Mouse (Mus musculus): ENCODE results near the gene Ciapin1. TPM values are rescaled to one million over a fixed set of nuclear protein-coding genes. Genes with fewer than 3 reads are reported as not detected.
"Not testable (repeated sequence)": the region's sequence is repeated elsewhere in the genome, so short reads cannot be mapped to it uniquely, and the experiment has no call there.

The Ciapin1 gene
- polyA plus RNA-seq, 1 experiment from 2014 or later = 188 TPM

DNA sequence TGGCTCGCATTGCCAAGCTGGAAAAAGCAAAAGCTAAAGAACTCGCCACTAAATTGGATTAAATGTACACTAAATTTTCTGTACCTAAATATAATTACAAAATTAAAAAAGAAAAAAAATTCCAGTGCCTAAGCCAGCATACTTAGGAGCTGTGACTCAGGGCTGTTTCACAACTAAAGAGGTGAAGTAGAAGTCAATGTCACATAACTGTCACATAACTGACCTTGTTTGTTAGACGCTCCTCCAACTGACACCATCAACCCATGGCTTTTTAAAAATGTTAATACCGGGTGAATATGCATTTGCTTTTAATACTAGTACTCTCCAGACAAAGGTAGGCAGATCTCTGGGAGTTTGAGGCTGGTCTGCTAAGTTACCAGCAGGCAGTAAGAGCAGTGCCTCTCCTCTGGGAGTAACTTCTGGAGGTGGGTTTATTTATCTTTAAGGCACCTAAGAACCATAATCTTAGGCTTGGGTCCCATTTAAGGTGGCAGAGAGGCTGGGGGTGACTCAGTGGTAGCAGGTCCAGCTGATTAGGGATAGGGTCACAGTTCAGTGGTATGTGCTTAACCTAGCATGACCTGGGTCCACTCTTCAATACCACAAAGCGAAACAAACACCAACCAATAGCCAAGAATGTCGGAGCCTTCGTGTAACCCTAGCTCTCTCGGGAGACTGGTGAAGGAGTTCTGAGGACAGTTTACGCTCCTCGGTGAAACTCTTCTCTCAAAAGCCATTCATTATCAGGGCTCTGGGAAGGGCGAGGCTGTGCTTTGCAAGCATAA is 1.5 kb downstream of the Ciapin1 start:
- peaks cover 2% of the 10 kb centered on the region for H3K36me3 ChIP-seq (ENCODE audit: control insufficient read depth, insufficient read depth, low read length)
- no peaks in the 10 kb centered on the region for H3K9me3 ChIP-seq (replicated peaks; ENCODE audit: control insufficient read depth, low read length, poor library complexity, severe bottlenecking)
- ATAC-seq = no peak
- no peak overlapping the region for H3K9ac ChIP-seq (ENCODE audit: low read depth, low read length)
- no peaks in the 10 kb centered on the region for H3K27me3 ChIP-seq (ENCODE audit: control insufficient read depth, insufficient read depth, low read depth, low read length)
- H3K4me2 ChIP-seq (ENCODE audit: low read length) = peak overlapping the region; percentile 94
- WGBS = 78% methylated on average over 11 of the region's 11 CpGs
- H3K4me3 ChIP-seq (ENCODE audit: low read depth, low read length) = peak overlapping the region; percentile 94; the same call in 1 of the 2 replicates
- peaks cover 12% of the 10 kb centered on the region for H3K4me1 ChIP-seq (ENCODE audit: control insufficient read depth, insufficient read depth, low read length)
- no peak overlapping the region for H3K27ac ChIP-seq (ENCODE audit: low read length)

DNA sequence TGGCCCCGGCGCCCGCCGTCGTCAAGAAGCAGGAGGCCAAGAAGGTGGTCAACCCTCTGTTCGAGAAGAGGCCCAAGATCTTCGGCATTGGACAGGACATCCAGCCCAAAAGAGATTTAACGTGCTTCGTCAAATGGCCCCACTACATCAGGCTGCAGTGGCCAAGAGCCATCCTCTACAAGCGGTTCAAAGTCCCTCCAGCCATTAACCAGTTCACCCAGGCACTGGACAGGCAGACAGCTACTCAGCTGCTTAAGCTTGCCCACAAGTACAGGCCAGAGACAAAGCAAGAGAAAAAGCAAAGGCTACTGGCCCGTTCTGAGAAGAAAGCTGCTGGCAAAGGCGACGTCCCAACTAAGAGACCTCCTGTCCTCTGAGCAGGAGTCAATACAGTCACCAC is 2.4 kb downstream of the Ciapin1 start:
- H3K27ac ChIP-seq (ENCODE audit: low read length); H3K4me2 ChIP-seq (ENCODE audit: low read length); H3K27me3 ChIP-seq (ENCODE audit: control insufficient read depth, insufficient read depth, low read depth, low read length); H3K4me3 ChIP-seq (ENCODE audit: low read depth, low read length); ATAC-seq; H3K9me3 ChIP-seq (replicated peaks; ENCODE audit: control insufficient read depth, low read length, poor library complexity, severe bottlenecking); H3K36me3 ChIP-seq (ENCODE audit: control insufficient read depth, insufficient read depth, low read length); H3K9ac ChIP-seq (ENCODE audit: low read depth, low read length): not testable (repeated sequence)
- WGBS = 95% methylated on average over 13 of the region's 13 CpGs
- peaks cover 12% of the 10 kb centered on the region for H3K4me1 ChIP-seq (ENCODE audit: control insufficient read depth, insufficient read depth, low read length)

DNA sequence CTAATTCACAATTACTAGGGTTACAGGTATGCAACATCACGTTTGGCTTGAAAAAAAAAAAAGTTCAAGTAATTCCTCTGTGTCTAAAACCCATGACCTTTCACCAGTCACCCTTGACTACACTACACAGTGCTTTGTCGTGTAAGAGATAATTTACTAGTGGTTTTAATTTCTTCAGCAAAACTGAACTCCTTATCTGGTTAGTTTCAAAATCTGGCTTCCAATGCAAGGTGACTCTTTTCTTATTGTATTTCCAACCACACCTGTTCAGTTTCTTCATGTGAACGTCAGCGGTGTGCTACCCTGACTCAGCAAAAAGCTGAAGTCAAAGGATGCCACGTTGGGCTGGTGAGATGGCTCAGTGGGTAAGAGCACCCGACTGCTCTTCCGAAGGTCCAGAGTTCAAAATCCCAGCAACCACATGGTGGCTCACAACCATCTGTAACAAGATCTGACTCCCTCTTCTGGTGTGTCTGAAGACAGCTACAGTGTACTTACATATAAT is 4.2 kb downstream of the Ciapin1 start:
- 83% methylated on average over 7 of the region's 7 CpGs for WGBS
- H3K9ac ChIP-seq (ENCODE audit: low read depth, low read length); H3K4me2 ChIP-seq (ENCODE audit: low read length); H3K4me1 ChIP-seq (ENCODE audit: control insufficient read depth, insufficient read depth, low read length); ATAC-seq; H3K4me3 ChIP-seq (ENCODE audit: low read depth, low read length); H3K27me3 ChIP-seq (ENCODE audit: control insufficient read depth, insufficient read depth, low read depth, low read length); H3K9me3 ChIP-seq (replicated peaks; ENCODE audit: control insufficient read depth, low read length, poor library complexity, severe bottlenecking); H3K27ac ChIP-seq (ENCODE audit: low read length): not testable (repeated sequence)
- H3K36me3 ChIP-seq (ENCODE audit: control insufficient read depth, insufficient read depth, low read length) = peaks cover 13% of the 10 kb centered on the region

DNA sequence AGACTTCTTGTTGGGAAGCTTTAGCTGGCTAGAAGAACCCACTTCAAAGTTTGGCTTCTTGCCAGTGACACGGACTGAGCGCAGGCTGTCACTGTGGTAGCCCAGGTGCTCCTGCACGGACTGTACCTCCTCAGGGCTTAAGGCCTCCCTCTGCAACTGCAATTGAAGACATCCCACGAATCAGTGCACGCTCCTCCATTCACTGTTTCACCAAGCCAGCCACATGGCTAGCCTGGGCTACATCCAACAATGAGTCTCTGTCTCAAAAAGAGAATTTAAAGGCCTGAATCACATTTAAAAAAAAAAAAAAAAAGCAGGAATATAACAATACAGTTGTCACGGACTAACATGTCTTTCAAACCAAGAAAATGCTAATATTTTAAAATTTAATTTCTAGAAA is 9.9 kb downstream of the Ciapin1 start:
- no peak for ATAC-seq
- H3K36me3 ChIP-seq (ENCODE audit: control insufficient read depth, insufficient read depth, low read length) = peaks cover 26% of the 10 kb centered on the region

DNA sequence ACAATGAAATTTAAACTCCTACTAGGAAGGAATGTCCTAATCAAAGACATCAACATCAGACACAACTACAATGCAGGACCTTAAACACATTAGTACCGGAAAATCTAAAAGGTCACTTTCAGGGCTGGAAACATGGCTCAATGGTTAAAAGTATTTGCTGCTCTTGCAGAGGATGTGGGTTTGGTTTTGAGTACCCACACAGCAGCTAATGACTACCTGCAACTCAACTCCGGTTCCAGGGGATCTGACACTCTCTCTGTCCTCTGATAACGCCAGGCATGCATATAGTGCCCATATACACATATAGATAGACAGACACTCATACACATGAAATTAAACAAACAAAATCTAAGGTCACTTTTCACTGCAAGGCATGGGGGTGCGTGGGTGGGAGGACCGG is 11.9 kb downstream of the Ciapin1 start:
- no peak overlapping the region for H3K27ac ChIP-seq (ENCODE audit: low read length)
- WGBS = 99% methylated on average over 5 of the region's 5 CpGs
- ATAC-seq = no peak

More for the DNA sequence above, 9.9 kb downstream of the Ciapin1 start:
- Histone ChIP-seq H3K27me3 (ENCODE audit: control insufficient read depth, insufficient read depth, low read depth, low read length) (no peaks in the 10 kb centered on the region), H3K4me3 (ENCODE audit: low read depth, low read length) (no peak overlapping the region), H3K9me3 (replicated peaks; ENCODE audit: control insufficient read depth, low read length, poor library complexity, severe bottlenecking) (no peaks in the 10 kb centered on the region), H3K4me1 (ENCODE audit: control insufficient read depth, insufficient read depth, low read length) (no peaks in the 10 kb centered on the region), H3K27ac (ENCODE audit: low read length) (no peak overlapping the region), H3K9ac (ENCODE audit: low read depth, low read length) (no peak overlapping the region), H3K4me2 (ENCODE audit: low read length) (no peak overlapping the region)
- WGBS = 91% methylated on average over 6 of the region's 6 CpGs

DNA sequence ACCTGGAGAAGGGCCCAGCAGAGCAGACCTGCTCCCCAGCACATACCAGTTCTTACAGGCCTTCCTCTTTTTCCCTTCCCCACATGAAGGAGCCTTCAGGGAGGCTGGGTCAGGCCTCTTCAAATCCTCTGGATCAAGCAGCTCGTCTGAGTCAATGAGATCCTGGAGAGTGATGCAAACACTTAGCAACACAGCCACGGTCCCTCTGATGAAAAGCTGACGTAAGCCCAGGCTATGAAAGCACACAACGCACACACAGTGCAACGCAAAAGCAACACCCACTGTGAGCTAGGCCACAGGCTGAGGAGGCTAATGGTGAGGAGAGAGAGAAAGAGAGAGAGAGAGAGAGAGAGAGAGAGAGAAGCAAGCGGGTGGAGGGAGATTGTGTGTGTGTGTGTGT is 13.0 kb downstream of the Ciapin1 start:
- H3K4me3 ChIP-seq (ENCODE audit: low read depth, low read length) = no peak overlapping the region
- H3K36me3 ChIP-seq (ENCODE audit: control insufficient read depth, insufficient read depth, low read length) = peaks cover 21% of the 10 kb centered on the region
- H3K27ac ChIP-seq (ENCODE audit: low read length) = no peak overlapping the region
- ATAC-seq = no peak
- no peaks in the 10 kb centered on the region for H3K9me3 ChIP-seq (replicated peaks; ENCODE audit: control insufficient read depth, low read length, poor library complexity, severe bottlenecking)
- 86% methylated on average over 6 of the region's 6 CpGs for WGBS
- no peak overlapping the region for H3K4me2 ChIP-seq (ENCODE audit: low read length)
- H3K27me3 ChIP-seq (ENCODE audit: control insufficient read depth, insufficient read depth, low read depth, low read length) = no peaks in the 10 kb centered on the region
- no peak overlapping the region for H3K9ac ChIP-seq (ENCODE audit: low read depth, low read length)
- no peaks in the 10 kb centered on the region for H3K4me1 ChIP-seq (ENCODE audit: control insufficient read depth, insufficient read depth, low read length)

More for the DNA sequence above, 11.9 kb downstream of the Ciapin1 start:
- no peaks in the 10 kb centered on the region for H3K4me1 ChIP-seq (ENCODE audit: control insufficient read depth, insufficient read depth, low read length)
- peaks cover 25% of the 10 kb centered on the region for H3K36me3 ChIP-seq (ENCODE audit: control insufficient read depth, insufficient read depth, low read length)
- no peak overlapping the region for H3K4me3 ChIP-seq (ENCODE audit: low read depth, low read length)
- H3K9ac ChIP-seq (ENCODE audit: low read depth, low read length) = no peak overlapping the region
- H3K9me3 ChIP-seq (replicated peaks; ENCODE audit: control insufficient read depth, low read length, poor library complexity, severe bottlenecking) = no peaks in the 10 kb centered on the region
- H3K4me2 ChIP-seq (ENCODE audit: low read length) = no peak overlapping the region
- H3K27me3 ChIP-seq (ENCODE audit: control insufficient read depth, insufficient read depth, low read depth, low read length) = no peaks in the 10 kb centered on the region

DNA sequence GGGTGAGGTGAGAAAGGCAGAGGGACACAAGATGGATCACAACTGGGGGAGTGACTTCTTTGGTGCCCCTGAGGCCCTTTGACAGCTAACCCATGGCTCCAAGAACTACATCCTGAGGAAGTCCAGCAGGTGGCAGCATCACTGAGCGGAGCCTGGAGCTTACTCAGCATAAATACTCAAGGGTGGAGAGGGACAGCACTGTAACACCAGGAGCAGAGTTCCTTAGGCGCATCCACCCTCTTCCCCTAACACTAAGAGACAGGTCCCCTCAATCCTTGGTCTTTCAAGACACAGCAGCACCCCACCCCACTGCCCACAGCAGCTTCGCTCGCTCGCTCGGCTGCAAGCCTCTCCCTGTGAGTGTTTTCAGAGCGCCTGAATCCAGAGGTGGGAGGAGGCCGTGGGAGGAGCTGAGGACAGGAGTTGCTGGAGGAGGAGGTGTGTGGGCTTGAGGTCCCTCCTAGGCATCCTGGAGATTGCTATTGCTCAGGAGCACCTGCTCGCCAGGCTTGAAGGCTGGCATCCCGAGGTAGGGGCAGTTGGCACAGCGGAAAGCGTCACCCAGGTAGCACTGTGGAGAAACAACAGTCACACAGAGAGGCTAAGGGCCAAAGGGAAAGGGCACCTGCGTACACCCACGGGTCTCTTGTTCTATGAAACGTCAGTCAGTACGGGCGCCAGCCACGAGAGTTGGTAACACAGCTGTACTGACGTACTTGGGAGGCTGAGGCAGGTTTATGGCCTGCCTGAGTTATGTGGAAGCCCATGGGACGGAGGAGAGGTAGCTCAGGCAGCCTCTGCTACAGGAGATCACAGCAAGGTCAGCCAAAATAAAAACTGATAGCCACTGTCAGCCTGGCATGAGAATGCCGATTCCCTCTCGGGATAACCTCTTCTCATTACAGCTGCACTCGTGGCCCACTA is 15.3 kb downstream of the Ciapin1 start:
- no peaks in the 10 kb centered on the region for H3K4me1 ChIP-seq (ENCODE audit: control insufficient read depth, insufficient read depth, low read length)
- H3K27me3 ChIP-seq (ENCODE audit: control insufficient read depth, insufficient read depth, low read depth, low read length) = no peaks in the 10 kb centered on the region
- peak; percentile 50; the same call in 1 of the 2 replicates for ATAC-seq
- H3K36me3 ChIP-seq (ENCODE audit: control insufficient read depth, insufficient read depth, low read length) = peaks cover 16% of the 10 kb centered on the region
- no peak overlapping the region for H3K9ac ChIP-seq (ENCODE audit: low read depth, low read length)
- no peak overlapping the region for H3K27ac ChIP-seq (ENCODE audit: low read length)
- WGBS = 82% methylated on average over 23 of the region's 23 CpGs
- H3K4me2 ChIP-seq (ENCODE audit: low read length) = no peak overlapping the region
- no peak overlapping the region for H3K4me3 ChIP-seq (ENCODE audit: low read depth, low read length)
- no peaks in the 10 kb centered on the region for H3K9me3 ChIP-seq (replicated peaks; ENCODE audit: control insufficient read depth, low read length, poor library complexity, severe bottlenecking)

DNA sequence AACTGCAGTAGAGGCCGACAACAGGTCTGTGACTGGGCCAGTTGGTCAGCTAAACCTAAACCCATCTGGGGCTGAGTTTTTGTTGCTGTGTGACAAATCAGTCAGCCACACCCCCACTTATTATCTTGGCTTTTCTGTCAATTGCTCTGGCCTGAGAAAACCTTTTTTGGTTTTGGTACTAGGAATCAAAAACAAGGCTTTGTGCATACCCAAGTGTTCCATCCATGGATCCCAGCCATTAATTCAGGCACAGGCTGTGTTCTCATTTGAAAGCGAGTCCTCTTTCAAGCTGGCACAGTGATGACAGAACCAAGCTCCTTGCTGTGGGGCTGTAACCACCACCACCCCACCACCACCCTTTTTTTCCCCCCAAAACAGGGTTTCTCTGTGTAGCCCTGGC is 16.8 kb downstream of the Ciapin1 start:
- WGBS = 80% methylated on average over 2 of the region's 2 CpGs
- no peaks in the 10 kb centered on the region for H3K27me3 ChIP-seq (ENCODE audit: control insufficient read depth, insufficient read depth, low read depth, low read length)
- no peak overlapping the region for H3K27ac ChIP-seq (ENCODE audit: low read length)
- H3K4me2 ChIP-seq (ENCODE audit: low read length) = no peak overlapping the region
- H3K9me3 ChIP-seq (replicated peaks; ENCODE audit: control insufficient read depth, low read length, poor library complexity, severe bottlenecking) = no peaks in the 10 kb centered on the region
- H3K36me3 ChIP-seq (ENCODE audit: control insufficient read depth, insufficient read depth, low read length) = peaks cover 13% of the 10 kb centered on the region
- H3K4me1 ChIP-seq (ENCODE audit: control insufficient read depth, insufficient read depth, low read length) = no peaks in the 10 kb centered on the region
- ATAC-seq = no peak
- H3K9ac ChIP-seq (ENCODE audit: low read depth, low read length) = no peak overlapping the region
- no peak overlapping the region for H3K4me3 ChIP-seq (ENCODE audit: low read depth, low read length)

DNA sequence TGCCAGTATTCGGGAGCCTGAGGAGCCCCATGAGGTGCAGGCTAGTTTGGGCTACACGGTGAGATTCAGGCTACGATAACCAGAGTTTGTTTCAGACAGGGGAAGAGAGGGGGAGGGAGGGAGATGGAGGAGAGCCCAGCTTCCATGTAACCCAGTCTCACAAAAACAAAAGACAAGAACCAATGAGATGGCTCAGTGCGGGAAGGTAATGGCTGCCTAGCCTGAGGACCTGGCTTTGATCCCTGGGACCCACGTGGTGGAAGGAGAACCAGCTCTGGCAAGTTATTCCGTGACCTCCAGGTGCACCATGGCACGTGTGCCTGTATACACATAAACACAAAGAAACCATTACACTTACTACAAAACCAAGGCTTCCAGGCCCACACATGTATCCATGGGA is 17.6 kb downstream of the Ciapin1 start:
- Histone ChIP-seq H3K27ac (ENCODE audit: low read length) (no peak overlapping the region), H3K4me2 (ENCODE audit: low read length) (no peak overlapping the region), H3K36me3 (ENCODE audit: control insufficient read depth, insufficient read depth, low read length) (peaks cover 13% of the 10 kb centered on the region), H3K9ac (ENCODE audit: low read depth, low read length) (no peak overlapping the region), H3K9me3 (replicated peaks; ENCODE audit: control insufficient read depth, low read length, poor library complexity, severe bottlenecking) (no peaks in the 10 kb centered on the region), H3K4me1 (ENCODE audit: control insufficient read depth, insufficient read depth, low read length) (no peaks in the 10 kb centered on the region), H3K4me3 (ENCODE audit: low read depth, low read length) (no peak overlapping the region), H3K27me3 (ENCODE audit: control insufficient read depth, insufficient read depth, low read depth, low read length) (no peaks in the 10 kb centered on the region)
- no peak for ATAC-seq
- WGBS = 86% methylated on average over 7 of the region's 7 CpGs

Measured in midbrain, embryonic 16.5 days (tissue).